Mouse (Mus musculus) monocyte, adult 5-6 weeks (primary cell): ENCODE results near the gene Cd48. TPM values are rescaled to one million over a fixed set of nuclear protein-coding genes. Genes with fewer than 3 reads are reported as not detected.
"Not testable (repeated sequence)": the region's sequence is repeated elsewhere in the genome, so short reads cannot be mapped to it uniquely, and the experiment has no call there.

Source experiments
- ATAC-seq: fragments of 153-309, 156-312 bp; replicated peaks from 2 replicates; pipeline ENCODE4 v1.8.0; 2017; ENCODE audit warnings: mild to moderate bottlenecking; ENCODE audit not compliant: low TSS enrichment, insufficient number of reproducible peaks, severe bottlenecking, poor library complexity, low FRiP score
- total RNA-seq: library from RNA; stranded (forward); fragments of 200-1000, 200-491, 200-594 nt; gene quantifications from 3 replicates; pipeline ENCODE4 v1.2.3, GENCODE M21; 2017

The Cd48 gene
- total RNA-seq, 1 experiment from 2014 or later, result 279 TPM

DNA sequence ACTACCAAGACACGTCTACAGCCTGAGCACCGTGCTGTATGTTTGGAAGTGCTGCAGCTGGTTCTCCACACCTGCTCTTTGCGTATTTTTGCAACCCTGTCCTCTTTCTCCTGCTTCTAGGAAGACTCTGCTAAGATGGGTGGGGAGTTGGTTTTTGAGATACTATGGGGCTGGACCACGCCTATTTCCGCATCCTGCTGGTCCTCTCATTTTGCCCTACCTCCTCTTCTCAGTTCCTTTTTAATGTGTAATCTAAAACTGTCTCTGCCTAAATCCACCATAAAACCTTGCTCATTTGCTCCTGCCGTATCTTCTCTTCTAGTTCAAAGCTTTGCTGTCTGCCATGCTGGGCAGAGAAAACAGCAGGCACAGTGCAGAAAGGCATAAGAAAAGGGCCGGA is 800 bp upstream of the Cd48 start:
- ATAC-seq, result peak; percentile 83

DNA sequence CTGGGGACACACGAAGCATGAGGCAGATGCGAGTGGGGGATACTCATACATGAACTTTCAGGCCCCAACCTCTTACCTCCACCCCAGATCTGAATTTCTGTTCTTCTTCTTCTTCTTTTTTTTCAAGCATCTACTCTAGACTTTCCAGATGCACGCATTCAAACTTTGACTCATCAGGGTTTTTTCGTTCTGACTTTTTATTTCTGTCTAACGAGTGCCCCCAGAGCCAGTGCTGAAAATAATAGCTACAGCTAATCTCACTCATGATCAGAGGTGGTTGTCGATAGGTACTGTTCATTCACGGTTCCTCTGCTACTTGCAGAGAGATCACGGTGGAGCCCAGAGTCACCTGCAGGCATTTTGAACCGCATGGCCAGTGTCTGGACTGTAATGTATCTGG is 3.1 kb downstream of the Cd48 start:
- ATAC-seq, result no peak

DNA sequence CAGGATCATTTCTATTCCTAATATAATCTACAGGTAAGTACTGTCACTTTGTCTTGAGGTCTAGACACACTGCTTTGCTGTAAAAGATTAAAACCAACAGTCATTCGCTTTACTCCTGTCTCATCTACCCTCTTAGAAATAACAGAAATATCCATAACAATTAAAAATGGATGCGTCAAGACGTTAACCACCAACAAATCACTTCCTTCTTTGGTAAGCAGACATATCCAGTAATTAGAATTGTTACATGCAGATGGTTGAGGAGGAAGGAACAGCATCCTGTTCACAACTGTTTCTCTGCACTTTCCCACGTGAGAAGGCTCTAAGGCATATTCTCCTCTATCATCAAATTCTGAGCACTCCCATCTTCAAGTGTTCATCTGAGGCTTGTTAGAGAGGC is 5.5 kb downstream of the Cd48 start:
- peak; percentile 68 for ATAC-seq

DNA sequence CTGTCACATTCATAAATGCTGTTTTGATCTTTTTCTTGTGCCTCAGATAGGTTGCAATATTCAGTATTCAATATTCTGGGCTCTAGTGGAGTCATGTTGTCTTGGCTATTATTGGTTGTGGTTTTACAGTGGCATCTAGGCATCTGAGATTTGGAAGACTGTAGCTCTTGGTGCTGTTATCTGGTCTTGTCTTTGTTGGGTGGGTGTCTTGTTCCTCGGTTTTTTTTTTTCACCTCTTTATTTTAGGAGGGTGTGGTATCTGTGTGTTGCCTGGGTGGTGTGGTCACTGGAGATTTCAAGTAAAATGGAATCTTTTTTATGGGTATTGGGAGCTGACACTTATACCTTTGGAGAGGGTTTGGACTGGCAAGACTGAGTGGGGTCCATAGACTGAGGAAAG is 12.1 kb downstream of the Cd48 start:
- ATAC-seq, result no peak

DNA sequence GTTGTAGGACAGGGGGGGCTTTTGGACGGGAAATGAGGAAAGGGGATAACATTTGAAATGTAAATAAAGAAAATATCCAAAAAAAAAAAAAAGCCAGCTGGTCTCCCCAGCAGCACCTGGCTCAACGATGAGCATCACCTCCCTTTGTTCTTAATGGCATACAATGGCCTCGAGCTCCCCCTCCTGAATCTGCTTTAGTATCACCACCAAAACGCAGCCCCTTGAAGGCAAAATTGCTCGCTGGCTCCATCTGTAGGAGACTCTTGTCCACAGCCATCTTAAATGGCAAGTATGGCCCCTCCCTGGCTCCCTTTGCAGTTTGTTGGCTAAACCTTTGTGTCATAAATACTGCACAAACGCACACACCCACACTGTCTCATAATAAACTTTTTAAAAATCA is 17.2 kb downstream of the Cd48 start:
- peak; percentile 92 for ATAC-seq

DNA sequence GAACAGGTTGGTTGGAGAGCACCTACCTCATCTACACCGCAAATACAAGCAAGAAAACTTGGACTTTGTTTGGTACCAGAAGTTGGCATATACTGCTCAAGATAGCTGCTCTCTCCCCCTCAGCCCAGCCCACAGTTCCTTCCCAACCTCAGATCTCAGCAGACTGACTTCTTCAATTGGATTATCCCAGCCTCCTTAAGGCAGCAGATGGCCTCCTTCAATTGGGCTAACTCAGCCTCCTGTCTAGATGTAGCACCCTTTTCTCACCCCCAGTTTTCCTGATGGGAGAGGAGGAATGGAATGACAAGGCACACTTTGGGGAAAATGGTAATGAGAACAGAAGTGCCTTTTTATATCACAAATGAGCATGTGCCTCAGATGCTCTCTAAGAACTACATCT is 31.9 kb downstream of the Cd48 start:
- not testable (repeated sequence) for ATAC-seq

DNA sequence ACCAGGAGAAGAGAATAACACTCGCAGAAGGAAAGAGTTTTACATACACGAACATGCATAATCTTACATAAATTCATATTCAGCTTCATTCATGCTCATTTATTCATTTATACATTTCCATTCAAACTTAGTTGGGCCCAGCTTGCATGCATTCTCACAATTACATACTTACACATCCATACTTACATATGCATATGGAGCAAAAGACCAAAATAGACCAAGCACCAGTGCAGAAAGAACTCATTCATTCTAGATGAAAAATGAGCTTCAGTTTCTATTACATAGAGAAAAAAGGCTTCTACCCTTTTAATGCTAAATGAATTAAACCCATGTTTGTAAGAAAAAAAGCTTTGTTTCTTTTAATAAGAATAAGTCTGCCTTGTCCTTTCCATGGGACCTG is 33.6 kb downstream of the Cd48 start:
- ATAC-seq, result no peak

DNA sequence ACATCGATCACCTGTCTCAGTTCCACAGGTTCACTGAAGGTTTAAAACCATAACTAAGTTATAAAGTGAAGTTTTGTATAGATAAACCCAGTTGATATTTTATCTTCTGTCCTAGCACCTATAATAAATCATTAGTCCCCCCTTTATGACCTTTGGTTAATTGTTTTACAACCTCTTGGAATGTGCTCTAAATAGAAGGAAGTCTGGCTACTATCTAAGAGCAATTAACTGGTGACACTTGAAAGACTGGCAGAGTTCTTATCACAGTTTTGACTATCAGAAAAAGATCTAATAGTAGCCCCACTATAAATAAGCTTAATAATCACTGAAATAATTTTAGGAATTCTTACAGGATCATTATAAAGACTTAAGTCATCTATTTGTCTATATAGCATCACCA is 34.4 kb downstream of the Cd48 start:
- ATAC-seq, result no peak

DNA sequence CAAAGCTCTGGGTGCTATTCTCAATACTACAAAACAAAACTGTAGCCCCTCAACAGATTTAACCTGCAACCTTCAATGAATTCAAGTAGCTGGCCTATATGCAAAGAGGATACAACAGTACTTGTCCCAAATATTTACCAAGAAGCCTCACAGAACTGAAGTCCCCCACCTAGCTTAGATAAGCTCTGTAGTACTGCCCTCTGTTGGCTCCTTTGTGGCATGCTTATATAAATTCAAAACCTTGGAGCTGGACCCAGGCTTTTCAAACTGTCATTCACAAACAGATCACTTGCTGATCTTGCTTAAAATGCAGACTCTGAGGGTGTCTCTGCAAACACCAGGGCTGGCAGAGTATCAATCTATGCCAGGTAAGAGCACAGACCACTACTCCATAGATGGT is 49.4 kb downstream of the Cd48 start:
- no peak for ATAC-seq

DNA sequence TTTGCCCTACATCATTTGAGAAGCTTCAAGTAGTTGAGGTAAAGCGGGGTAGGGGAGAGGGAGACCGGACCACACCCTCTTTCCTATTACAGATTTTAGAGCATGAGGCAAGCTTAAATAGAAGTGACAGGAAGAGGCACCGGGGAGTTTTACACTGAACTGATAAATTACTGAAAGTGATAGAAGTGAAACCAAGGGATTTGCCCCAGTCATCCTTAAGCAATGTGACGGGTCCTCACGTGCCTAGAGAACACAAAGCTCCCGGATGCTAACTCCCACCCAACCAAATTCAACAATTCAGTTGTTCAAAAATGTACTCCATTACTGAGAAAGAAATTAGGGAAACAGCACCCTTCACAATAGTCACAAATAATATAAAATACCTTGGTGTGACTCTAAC is 53.1 kb downstream of the Cd48 start:
- no peak for ATAC-seq

DNA sequence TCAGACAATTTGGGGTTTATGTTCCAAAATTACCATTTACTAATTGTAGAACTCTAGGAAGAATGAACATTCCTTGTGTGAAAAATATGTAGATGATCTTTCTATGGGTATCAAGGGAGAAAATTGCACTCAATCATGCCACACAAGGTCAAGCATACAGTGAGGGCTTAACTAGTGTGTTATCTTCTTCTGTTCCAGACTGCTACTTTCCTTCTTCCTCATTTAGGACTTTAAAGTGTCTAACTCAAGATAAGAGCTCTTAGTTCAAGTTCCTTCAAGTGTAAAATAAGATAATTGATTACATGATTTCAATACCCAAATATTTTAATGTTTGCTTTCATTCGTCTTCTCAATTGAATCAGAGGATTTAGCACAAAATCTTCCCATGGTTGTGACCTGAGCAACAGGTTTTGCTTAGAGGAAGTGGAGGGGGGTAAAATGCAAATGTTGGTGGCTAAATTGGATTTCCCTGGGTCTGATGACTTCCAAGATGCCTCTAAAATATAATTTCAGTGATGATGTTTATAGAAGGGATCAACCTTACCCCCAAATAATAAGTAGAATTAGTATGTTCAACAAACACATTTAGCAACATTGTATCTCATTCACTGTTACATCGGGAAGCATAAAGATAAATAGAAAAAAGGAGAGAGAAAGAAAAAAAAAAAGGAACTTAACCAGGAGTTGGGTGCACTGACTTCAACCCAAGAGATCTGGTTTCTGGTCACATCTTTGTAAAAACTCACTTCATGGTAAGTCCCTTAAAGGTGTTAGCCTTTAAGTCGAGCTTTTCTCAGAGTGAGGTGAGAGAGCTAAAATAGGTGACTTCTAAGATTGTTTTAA is 66.5 kb downstream of the Cd48 start:
- no peak for ATAC-seq

Other genes starting within 250 kb of the Cd48 start
- gene F11r, start 244.5 kb upstream of the Cd48 start, total RNA-seq, result 3.5 to 8.6 TPM (median 4.5 TPM) in 3 replicates
- gene Alyref2, start 178.5 kb upstream of the Cd48 start, total RNA-seq, result 10.6 to 14.2 TPM (median 11.8 TPM) in 3 replicates
- gene Itln1, start 146.7 kb upstream of the Cd48 start, total RNA-seq, result not detected in 3 replicates
- gene Cd244a, start 122.8 kb upstream of the Cd48 start, total RNA-seq, result 232 to 381 TPM (median 239 TPM) in 3 replicates
- 71.1 to 137 TPM (median 80.7 TPM) in 3 replicates for gene Ly9, start 74.6 kb upstream of the Cd48 start, total RNA-seq
- gene Slamf7, start 29.0 kb upstream of the Cd48 start, total RNA-seq, result 37.7 to 95.2 TPM (median 47.4 TPM) in 3 replicates
- 1.7 to 10.9 TPM (median 4.9 TPM) in 3 replicates for gene Slamf1, start 85.1 kb downstream of the Cd48 start, total RNA-seq
- gene Cd84, start 157.7 kb downstream of the Cd48 start, total RNA-seq, result 152 to 228 TPM (median 167 TPM) in 3 replicates
- gene Gm10521, start 213.7 kb downstream of the Cd48 start, total RNA-seq, result 8.1 to 13.8 TPM (median 8.4 TPM) in 3 replicates
- 9.1 to 21.9 TPM (median 19.7 TPM) in 3 replicates for gene Slamf6, start 235.5 kb downstream of the Cd48 start, total RNA-seq